Mouse (Mus musculus): ENCODE results near the gene Trpc4ap. TPM values are rescaled to one million over a fixed set of nuclear protein-coding genes. Genes with fewer than 3 reads are reported as not detected.
"Not testable (repeated sequence)": the region's sequence is repeated elsewhere in the genome, so short reads cannot be mapped to it uniquely, and the experiment has no call there.

Trpc4ap gene
- 110 and 124 TPM in 2 replicates for total RNA-seq (2021)
- long read RNA-seq, experiment 1, transcript Trpc4ap-202 (19 exons, 3,091 nt) = minor isoform, 19 of 402 reads
- long read RNA-seq, experiment 1, transcript Trpc4ap-201 (19 exons, 3,204 nt) = major isoform, 328 of 402 reads
- long read RNA-seq, experiment 1, partial matches to known transcripts = 23 of 402 reads
- long read RNA-seq, experiment 1, other reads (novel, unspliced or antisense) = 32 of 402 reads
- long read RNA-seq, experiment 2, transcript Trpc4ap-201 (19 exons, 3,204 nt) = major isoform, 187 of 224 reads
- long read RNA-seq, experiment 2, partial matches to known transcripts = 13 of 224 reads
- long read RNA-seq, experiment 2, other reads (novel, unspliced or antisense) = 19 of 224 reads

GRCm38 (mm10) chr2:155691723-155692493 lies at the start of gene Trpc4ap:
Gene Trpc4ap, minus strand, starts transcription at chr2:155692384.
- peak; percentile 97 for DNase-seq

GRCm38 (mm10) chr2:155737803-155738202 lies 45.6 kb upstream of the Trpc4ap start:
- DNase-seq = peak; percentile 56

- DNase-seq = no peak
Observed at GRCm38 (mm10) chr2:155736936-155737335, 44.8 kb upstream of the Trpc4ap start.

GRCm38 (mm10) chr2:155735766-155736165 lies 43.6 kb upstream of the Trpc4ap start, which contains the start of gene Gm17581:
Gene Gm17581, minus strand, starts transcription at chr2:155735866.
- DNase-seq = not testable (repeated sequence)

- DNase-seq = no peak
Observed at GRCm38 (mm10) chr2:155735080-155735479, 42.9 kb upstream of the Trpc4ap start.

GRCm38 (mm10) chr2:155729158-155729645 lies 37.0 kb upstream of the Trpc4ap start, which contains the start of gene Edem2:
Gene Edem2, minus strand, starts transcription at chr2:155729475.
- peak; percentile 96 for DNase-seq

- DNase-seq = no peak
Observed at GRCm38 (mm10) chr2:155728742-155729141, 36.6 kb upstream of the Trpc4ap start.

- DNase-seq = no peak
Observed at GRCm38 (mm10) chr2:155727764-155728395, 35.7 kb upstream of the Trpc4ap start.

GRCm38 (mm10) chr2:155726302-155726701 lies 34.1 kb upstream of the Trpc4ap start:
- DNase-seq = no peak

- no peak for DNase-seq
Observed at GRCm38 (mm10) chr2:155724526-155724925, 32.3 kb upstream of the Trpc4ap start.

GRCm38 (mm10) chr2:155724036-155724435 lies 31.9 kb upstream of the Trpc4ap start:
- DNase-seq = no peak

GRCm38 (mm10) chr2:155720585-155720984 lies 28.4 kb upstream of the Trpc4ap start:
- DNase-seq = no peak

GRCm38 (mm10) chr2:155717082-155717990 lies 25.2 kb upstream of the Trpc4ap start:
- no peak for DNase-seq

GRCm38 (mm10) chr2:155710557-155710956 lies 18.4 kb upstream of the Trpc4ap start:
- DNase-seq = no peak

GRCm38 (mm10) chr2:155707251-155707650 lies 15.1 kb upstream of the Trpc4ap start:
- DNase-seq = peak; percentile 79

GRCm38 (mm10) chr2:155703630-155704029 lies 11.4 kb upstream of the Trpc4ap start:
- peak; percentile 23 for DNase-seq

GRCm38 (mm10) chr2:155701399-155701919 lies 9.3 kb upstream of the Trpc4ap start:
- DNase-seq = no peak

- DNase-seq = not testable (repeated sequence)
Observed at GRCm38 (mm10) chr2:155698443-155698842, 6.3 kb upstream of the Trpc4ap start.

- DNase-seq = no peak
Observed at GRCm38 (mm10) chr2:155696851-155697250, 4.7 kb upstream of the Trpc4ap start.

- DNase-seq = peak; percentile 96
Observed at GRCm38 (mm10) chr2:155696091-155696558, 3.9 kb upstream of the Trpc4ap start.

- DNase-seq = no peak
Observed at GRCm38 (mm10) chr2:155695316-155695715, 3.1 kb upstream of the Trpc4ap start.

All from adrenal gland, postnatal 14 days (tissue).